ENCODE assay signal across 25 mouse cellular contexts in genomic region chr3:53310093-53310492, GRCm38 (mm10).
A peak's percentile ranks its signal among the peaks of the same experiment; 100 is the strongest.
DNase-seq lines count a peak whose midpoint lies in the region; ATAC-seq and TF ChIP-seq lines count a peak whose summit lies in the region.
"Had no signal": no experiment of that assay in that cellular context is flagged by ENCODE, and none has a peak within 500 bp of the region (broad histone marks: within the 10 kb centered on the region; RNA-seq: fewer than 3 reads in every experiment).

No protein-coding gene starts in this region.

- no peaks in the 10 kb centered on the region for H3K36me3 ChIP-seq in forebrain, embryonic 14.5 days (ENCODE audit: control insufficient read depth, insufficient read depth, low read length)
- H3K36me3 ChIP-seq in forebrain, embryonic 10.5 days (replicated peaks), result no peaks in the 10 kb centered on the region
- no peaks in the 10 kb centered on the region for H3K36me3 ChIP-seq in forebrain, postnatal 0 days (ENCODE audit: insufficient read depth)
- H3K36me3 ChIP-seq: heart, embryonic 12.5 days; heart, embryonic 15.5 days had no signal

- no peaks in the 10 kb centered on the region for H3K4me1 ChIP-seq in forebrain, embryonic 14.5 days (ENCODE audit: control insufficient read depth, insufficient read depth, low read length)
- H3K4me1 ChIP-seq in forebrain, embryonic 10.5 days, result no peaks in the 10 kb centered on the region
- H3K4me1 ChIP-seq in forebrain, postnatal 0 days (ENCODE audit: insufficient read depth), result peaks cover 5% of the 10 kb centered on the region; the same call in 1 of the 2 replicates
- H3K4me1 ChIP-seq: heart, embryonic 12.5 days; heart, embryonic 15.5 days had no signal

- peaks cover 7% of the 10 kb centered on the region; the same call in 1 of the 2 replicates for H3K9me3 ChIP-seq in forebrain, embryonic 14.5 days (replicated peaks; ENCODE audit: control insufficient read depth, low read length)
- H3K9me3 ChIP-seq in forebrain, embryonic 10.5 days, result 0 out of 2 replicates have a peak, but pooled peaks cover 4% of the 10 kb centered on the region
- 0 out of 2 replicates have a peak, but pooled peaks cover 6% of the 10 kb centered on the region for H3K9me3 ChIP-seq in forebrain, postnatal 0 days (ENCODE audit: low read length)
- H3K9me3 ChIP-seq: heart, embryonic 15.5 days had no signal

- peak; percentile 79 for DNase-seq in forebrain, embryonic 14.5 days (ENCODE audit: low spot score)
- DNase-seq in forebrain, embryonic 10.5 days (ENCODE audit: extremely low spot score, low spot score), result no peak
- DNase-seq in brain, adult 2 months (ENCODE audit: low read depth, low spot score), result peak; percentile 50
- peak; percentile 61 for DNase-seq in brain, embryonic 18.5 days (ENCODE audit: low read depth, low spot score)
- DNase-seq in forebrain, postnatal 0 days, result peak; percentile 73
- no peak for DNase-seq in cerebellum, adult 11 months
- no peak for DNase-seq in c-Kit-positive CD71-positive TER-119-positive erythroid progenitor cells, embryonic 14.5 days (ENCODE audit: low spot score)
- DNase-seq: adrenal gland, adult 2 months; adrenal gland, postnatal 14 days; cerebellum, adult 18-20 months; cerebellum, adult 9-10 months; cerebellum, postnatal 14 days; gastrocnemius, postnatal 25 days; heart, adult 18-20 months; heart, postnatal 10 days; heart, postnatal 4 days; kidney, adult 18-20 months; kidney, adult 9 months had no signal

- no peaks in the 10 kb centered on the region for H3K27me3 ChIP-seq in forebrain, embryonic 14.5 days (replicated peaks; ENCODE audit: control insufficient read depth, insufficient read depth, low read length)
- H3K27me3 ChIP-seq in forebrain, embryonic 10.5 days (ENCODE audit: poor library complexity, severe bottlenecking), result no peaks in the 10 kb centered on the region
- H3K27me3 ChIP-seq in forebrain, postnatal 0 days (ENCODE audit: insufficient read depth, low read length), result no peaks in the 10 kb centered on the region
- H3K27me3 ChIP-seq: heart, embryonic 12.5 days; heart, embryonic 15.5 days had no signal

- TF ChIP-seq CTCF in forebrain, postnatal 0 days (IDR thresholded peaks at IDR 0.05; ENCODE audit: low read depth), result no peak

- ATAC-seq in forebrain, embryonic 14.5 days, result peak; percentile 75; the same call in 1 of the 2 replicates
- peak; percentile 63; the same call in 1 of the 2 replicates for ATAC-seq in forebrain, postnatal 0 days
- ATAC-seq: CD4-positive, CD25-positive, alpha-beta regulatory T cell, adult 4 months; hindbrain, postnatal 0 days; inflammation-experienced regulatory T-cells, adult 6 months; intestine, embryonic 16.5 days had no signal

- H3K4me3 ChIP-seq in forebrain, embryonic 14.5 days (ENCODE audit: low read depth, low read length), result no peak overlapping the region
- no peak overlapping the region for H3K4me3 ChIP-seq in forebrain, embryonic 10.5 days
- no peak overlapping the region for H3K4me3 ChIP-seq in forebrain, postnatal 0 days (ENCODE audit: low read depth, low read length)
- H3K4me3 ChIP-seq: heart, embryonic 12.5 days; heart, embryonic 15.5 days had no signal

- H3K4me2 ChIP-seq in forebrain, embryonic 14.5 days (ENCODE audit: low read length), result no peak overlapping the region
- H3K4me2 ChIP-seq in forebrain, postnatal 0 days (ENCODE audit: low read depth), result no peak overlapping the region
- H3K4me2 ChIP-seq: heart, embryonic 12.5 days; heart, embryonic 15.5 days; hindbrain, embryonic 14.5 days had no signal

- H3K9ac ChIP-seq in forebrain, embryonic 14.5 days (ENCODE audit: low read length), result no peak overlapping the region
- no peak overlapping the region for H3K9ac ChIP-seq in forebrain, postnatal 0 days
- H3K9ac ChIP-seq: heart, embryonic 12.5 days; heart, embryonic 15.5 days; hindbrain, embryonic 14.5 days had no signal

- WGBS in forebrain, embryonic 14.5 days, result 44% methylated on average over 4 of the region's 4 CpGs
- WGBS in forebrain, embryonic 10.5 days, result 80% methylated on average over 4 of the region's 4 CpGs
- 24% methylated on average over 4 of the region's 4 CpGs for WGBS in forebrain, postnatal 0 days

- H3K27ac ChIP-seq in forebrain, embryonic 14.5 days (ENCODE audit: low read depth, low read length), result no peak overlapping the region
- H3K27ac ChIP-seq in forebrain, embryonic 10.5 days, result no peak overlapping the region
- H3K27ac ChIP-seq in forebrain, postnatal 0 days (ENCODE audit: low read depth, low read length), result no peak overlapping the region
- H3K27ac ChIP-seq: heart, embryonic 15.5 days; hindbrain, embryonic 14.5 days; hindbrain, postnatal 0 days had no signal

Comparison
In these comparisons a context has a peak if more than half of its experiments do, and no peak if none do; other contexts are left out.
1. DNase-seq: peak in forebrain, embryonic 14.5 days (single experiment), brain, adult 2 months (single experiment), brain, embryonic 18.5 days (single experiment) and forebrain, postnatal 0 days (single experiment); none in forebrain, embryonic 10.5 days (single experiment), cerebellum, adult 11 months (single experiment) and c-Kit-positive CD71-positive TER-119-positive erythroid progenitor cells, embryonic 14.5 days (single experiment).